Mouse (Mus musculus) kidney, adult 2 months (tissue): ENCODE data around the gene Btnl6.

ENCODE experiments used
- CTCF ChIP-seq: fragments of 200-500 bp; conservative IDR thresholded peaks from 2 replicates; pipeline ENCODE4 v1.5.1; 2011; ENCODE audit warnings: low read depth, mild to moderate bottlenecking, control low read depth, low read length, moderate library complexity, mixed read lengths; ENCODE audit not compliant: insufficient read depth, insufficient read length
- POLR2A ChIP-seq: fragments of 200-500 bp; IDR thresholded peaks from one replicate; pipeline ENCODE4 v1.6.1; 2011; ENCODE audit warnings: low read depth, low read length, control low read depth

GRCm38 (mm10) chr17:34519001-34519400 is 1.8 kb upstream of the Btnl6 start:
- TF ChIP-seq CTCF, result no peak
- no peak for TF ChIP-seq POLR2A
